In the genomic region with DNA sequence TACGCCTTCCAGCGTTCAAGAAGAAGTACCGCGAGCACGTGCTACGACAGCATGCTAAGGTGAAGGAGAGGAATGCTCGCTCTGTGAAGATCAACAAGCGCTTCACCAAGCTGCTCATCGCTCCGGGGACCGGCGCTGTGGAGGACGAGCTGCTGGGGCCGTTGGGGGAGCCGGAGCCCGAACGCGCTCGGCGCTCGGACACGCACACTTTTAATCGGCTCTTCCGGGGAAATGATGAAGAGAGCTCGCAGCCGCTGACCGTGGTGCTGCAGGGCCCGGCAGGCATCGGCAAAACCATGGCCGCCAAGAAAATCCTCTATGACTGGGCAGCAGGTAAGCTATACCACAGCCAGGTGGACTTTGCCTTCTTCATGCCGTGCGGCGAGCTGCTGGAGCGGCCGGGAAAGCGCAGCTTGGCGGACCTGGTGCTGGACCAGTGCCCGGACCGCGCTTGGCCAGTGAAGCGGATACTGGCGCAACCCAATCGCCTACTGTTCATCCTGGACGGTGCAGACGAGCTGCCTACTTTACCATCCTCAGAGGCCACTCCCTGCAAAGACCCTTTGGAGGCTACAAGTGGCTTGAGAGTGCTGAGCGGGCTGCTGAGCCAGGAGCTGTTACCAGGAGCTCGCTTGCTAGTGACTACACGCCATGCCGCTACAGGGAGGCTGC, we compare ENCODE assay signal across 8 mouse cellular contexts. TPM values are rescaled to one million over a fixed set of nuclear protein-coding genes. Genes with fewer than 3 reads are reported as not detected.
DNase-seq lines count a peak whose midpoint lies in the region; ATAC-seq and TF ChIP-seq lines count a peak whose summit lies in the region.

No protein-coding gene starts in this region.

- no peaks in the 10 kb centered on the region for H3K36me3 ChIP-seq in neural tube, embryonic 15.5 days

- peak overlapping the region; percentile 79 for H3K4me2 ChIP-seq in neural tube, embryonic 15.5 days

- peaks cover 10% of the 10 kb centered on the region for H3K4me1 ChIP-seq in lung, adult 2 months (ENCODE audit: control insufficient read depth, insufficient read depth, low read length)
- peaks cover 25% of the 10 kb centered on the region for H3K4me1 ChIP-seq in neural tube, embryonic 15.5 days

- under 1% methylated on average over 49 of the region's 49 CpGs for WGBS in lung, adult 2 months
- under 1% methylated on average over 49 of the region's 49 CpGs for WGBS in neural tube, embryonic 15.5 days

- ATAC-seq in neural tube, embryonic 15.5 days (ENCODE audit: low FRiP score), result peak; percentile 63; the same call in 1 of the 2 replicates
- ATAC-seq in erythroblast, adult 5-6 weeks (replicated peaks; ENCODE audit: low FRiP score, poor library complexity, severe bottlenecking), result no peak

- H3K9ac ChIP-seq in neural tube, embryonic 15.5 days (replicated peaks), result peak overlapping the region; percentile 30

- DNase-seq in right cerebral cortex, adult 2 months (ENCODE audit: low spot score in 2 of 2), result peak; percentile 31 to 47
- DNase-seq in right cerebral cortex, adult 18-20 months, result no peak
- DNase-seq in cerebellum, adult 8-10 months, result peak; percentile 82
- peak; percentile 81 for DNase-seq in gastrocnemius, adult 2 months
- peak; percentile 93 for DNase-seq in kidney, adult 11 months
- no peak for DNase-seq in lung, adult 2 months

- no peak for TF ChIP-seq POLR2A in lung, adult 2 months (IDR thresholded peaks at IDR 0.05; ENCODE audit: borderline replicate concordance, extremely low read depth, low read depth, low read length)

- H3K27ac ChIP-seq in gastrocnemius, adult 2 months, result no peak overlapping the region
- H3K27ac ChIP-seq in neural tube, embryonic 15.5 days (replicated peaks), result no peak overlapping the region

- intact Hi-C loops in gastrocnemius, adult 2 months (cut with DNase I), result no loop called here

- H3K27me3 ChIP-seq in neural tube, embryonic 15.5 days (replicated peaks), result peaks cover 77% of the 10 kb centered on the region

- H3K4me3 ChIP-seq in gastrocnemius, adult 2 months, result peak overlapping the region; percentile 62
- peak overlapping the region; percentile 31 for H3K4me3 ChIP-seq in lung, adult 2 months (replicated peaks; ENCODE audit: extremely low read depth, low read depth, low read length)
- H3K4me3 ChIP-seq in neural tube, embryonic 15.5 days (replicated peaks), result peak overlapping the region; percentile 44

- no peak for TF ChIP-seq CTCF in gastrocnemius, adult 2 months (IDR thresholded peaks at IDR 0.05)
- TF ChIP-seq CTCF in lung, adult 2 months (IDR thresholded peaks at IDR 0.05; ENCODE audit: insufficient read depth, low read length), result no peak

- H3K9me3 ChIP-seq in neural tube, embryonic 15.5 days (replicated peaks), result no peaks in the 10 kb centered on the region

RNA-seq across cellular contexts. Expression of a gene that starts 1.8 kb away (rescaled TPM):
- not detected for total RNA-seq in gastrocnemius, adult 2 months (2021)
- 0.07 and 0.31 TPM in 2 replicates for polyA plus RNA-seq in lung, adult 2 months (2012; rRNA removed)
- 0.67 and 5.6 TPM in 2 replicates for polyA plus RNA-seq in neural tube, embryonic 15.5 days (2015; fragmentation: Nextera tagmentation; extraction: Ambion mirVana)
- not detected in 2 replicates for total RNA-seq in erythroblast, adult 5-6 weeks (2015; ENCODE audit: low replicate concordance)
- not detected in 2 replicates for total RNA-seq in erythroblast, adult 5-6 weeks (2017; ENCODE audit: low replicate concordance)

RNA-seq across cellular contexts. Expression of a gene that starts 18.7 kb away (rescaled TPM):
- 1 to 10 TPM; 3.8 to 5.6 TPM for total RNA-seq in gastrocnemius, adult 2 months (2021)
- 38.1 and 39.3 TPM in 2 replicates for polyA plus RNA-seq in lung, adult 2 months (2012; rRNA removed)
- polyA plus RNA-seq in neural tube, embryonic 15.5 days (2015; fragmentation: Nextera tagmentation; extraction: Ambion mirVana), result 6.3 and 10.2 TPM in 2 replicates
- 0.38 and 3.8 TPM in 2 replicates for total RNA-seq in erythroblast, adult 5-6 weeks (2015; ENCODE audit: low replicate concordance)
- 1.5 and 3.3 TPM in 2 replicates for total RNA-seq in erythroblast, adult 5-6 weeks (2017; ENCODE audit: low replicate concordance)

RNA-seq across cellular contexts. Expression of a gene that starts 22.3 kb away (rescaled TPM):
- total RNA-seq in gastrocnemius, adult 2 months (2021), result 1,000 to 10,000 TPM; 2,055 to 2,295 TPM
- 46.7 and 104 TPM in 2 replicates for polyA plus RNA-seq in lung, adult 2 months (2012; rRNA removed)
- polyA plus RNA-seq in neural tube, embryonic 15.5 days (2015; fragmentation: Nextera tagmentation; extraction: Ambion mirVana), result 1.5 and 4.8 TPM in 2 replicates
- not detected in 2 replicates for total RNA-seq in erythroblast, adult 5-6 weeks (2015; ENCODE audit: low replicate concordance)
- total RNA-seq in erythroblast, adult 5-6 weeks (2017; ENCODE audit: low replicate concordance), result not detected in 2 replicates

RNA-seq across cellular contexts. Expression of a gene that starts 27.6 kb away (rescaled TPM):
- total RNA-seq in gastrocnemius, adult 2 months (2021), result under 1 TPM in 1 of 2 experiments, not detected in 1; 0.33 TPM
- polyA plus RNA-seq in lung, adult 2 months (2012; rRNA removed), result 3.2 and 5.2 TPM in 2 replicates
- polyA plus RNA-seq in neural tube, embryonic 15.5 days (2015; fragmentation: Nextera tagmentation; extraction: Ambion mirVana), result 3.0 and 4.5 TPM in 2 replicates
- not detected in 2 replicates for total RNA-seq in erythroblast, adult 5-6 weeks (2015; ENCODE audit: low replicate concordance)
- 1.5 TPM in 1 of 2 replicates, not detected in the other for total RNA-seq in erythroblast, adult 5-6 weeks (2017; ENCODE audit: low replicate concordance)

RNA-seq across cellular contexts. Expression of a gene that starts 33.2 kb away (rescaled TPM):
- total RNA-seq in gastrocnemius, adult 2 months (2021), result not detected
- 0.63 TPM in 1 of 2 replicates, not detected in the other for polyA plus RNA-seq in lung, adult 2 months (2012; rRNA removed)
- not detected in 2 replicates for polyA plus RNA-seq in neural tube, embryonic 15.5 days (2015; fragmentation: Nextera tagmentation; extraction: Ambion mirVana)
- not detected in 2 replicates for total RNA-seq in erythroblast, adult 5-6 weeks (2015; ENCODE audit: low replicate concordance)
- total RNA-seq in erythroblast, adult 5-6 weeks (2017; ENCODE audit: low replicate concordance), result not detected in 2 replicates

Comparison
In these comparisons a context has a peak if more than half of its experiments do, and no peak if none do; other contexts are left out.
1. DNase-seq: peak in right cerebral cortex, adult 2 months (2 of 2), cerebellum, adult 8-10 months (single experiment), gastrocnemius, adult 2 months (single experiment) and kidney, adult 11 months (single experiment); none in right cerebral cortex, adult 18-20 months (single experiment) and lung, adult 2 months (single experiment).
2. RNA of a gene that starts 22.3 kb away (total RNA-seq): 2,055 to 2,295 TPM in gastrocnemius, adult 2 months; not detected in erythroblast, adult 5-6 weeks; every median in the first group is over 1,000 times any median in the second.
3. Peak in every context shown above with its lines, with median percentiles within 50 percentile points of each other: H3K4me3 ChIP-seq.